Mouse (Mus musculus): ENCODE measurements around the gene Auts2.
A peak's percentile ranks its signal among the peaks of the same experiment; 100 is the strongest.

Gene Auts2

GRCm38 (mm10) chr5:131922118-131922517 is 621.0 kb downstream of the Auts2 start:
- no peak for DNase-seq (ENCODE audit: low spot score in 2 of 2)

DNA sequence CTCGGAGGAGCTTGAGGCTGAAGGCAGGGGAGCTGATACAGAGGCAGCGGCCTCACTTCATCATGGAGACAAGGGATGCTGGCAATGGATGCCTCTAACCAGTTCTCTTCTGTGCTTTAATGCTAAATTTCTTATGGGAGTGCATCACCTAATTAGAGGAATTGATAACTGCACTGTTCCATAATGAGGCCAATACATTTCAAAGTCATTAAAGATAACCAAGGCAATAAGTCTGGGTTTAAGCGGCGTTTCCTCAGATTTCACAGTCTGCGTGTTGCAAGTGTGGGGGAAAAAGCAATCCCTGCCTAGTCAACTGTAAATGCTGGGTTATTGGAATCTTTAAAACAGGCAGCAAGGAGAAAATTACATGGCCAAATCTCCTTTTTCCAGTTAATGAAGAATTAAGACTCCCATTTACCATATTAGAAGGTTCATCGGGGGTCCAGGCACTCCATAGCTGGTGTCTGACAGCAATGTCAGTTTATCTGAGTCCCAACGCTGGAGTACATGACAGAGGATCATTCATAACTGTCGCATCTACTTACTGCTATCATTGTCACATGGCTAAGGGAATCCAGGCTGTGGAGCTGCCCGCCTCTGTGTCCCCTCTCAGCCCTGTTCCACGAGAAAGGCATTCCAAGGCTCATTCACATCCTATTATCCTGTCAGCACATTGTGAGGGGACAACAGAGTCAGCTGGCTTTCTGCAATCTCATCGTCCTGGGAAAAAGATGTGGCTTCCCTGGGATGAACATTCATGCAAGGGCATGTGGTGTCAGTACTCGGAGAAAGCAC is 623.0 kb downstream of the Auts2 start:
- no peak for DNase-seq (ENCODE audit: low spot score in 2 of 2)

DNA sequence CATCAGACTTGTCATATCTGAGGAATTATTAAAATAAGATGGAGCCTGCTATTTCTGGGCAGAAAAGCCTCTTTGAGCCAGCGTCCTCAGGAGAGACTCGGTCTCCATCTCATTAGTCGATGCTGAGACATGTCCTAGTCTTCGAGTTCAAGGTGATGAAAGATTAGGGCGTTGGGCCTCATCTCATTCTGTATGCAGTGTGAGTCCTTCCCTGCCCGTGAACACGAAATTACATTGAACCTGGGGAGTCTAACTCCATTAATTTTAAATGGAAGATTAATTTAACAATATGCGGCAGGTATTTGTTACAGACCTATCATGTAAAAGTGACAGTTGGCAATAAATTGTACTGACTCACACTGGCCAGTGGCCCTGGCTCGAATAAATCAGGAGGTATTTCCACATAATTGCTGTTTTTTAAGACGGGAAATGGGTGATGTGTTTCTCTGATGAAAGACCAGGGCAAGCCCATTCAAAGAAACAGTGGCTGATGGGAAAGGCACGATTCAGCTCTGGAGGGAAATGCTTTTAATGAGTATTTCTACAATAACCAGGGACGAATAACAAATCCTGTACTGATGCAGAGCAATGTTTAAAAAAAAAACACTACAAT is 626.2 kb downstream of the Auts2 start:
- DNase-seq (ENCODE audit: low spot score in 2 of 2), result no peak

DNA sequence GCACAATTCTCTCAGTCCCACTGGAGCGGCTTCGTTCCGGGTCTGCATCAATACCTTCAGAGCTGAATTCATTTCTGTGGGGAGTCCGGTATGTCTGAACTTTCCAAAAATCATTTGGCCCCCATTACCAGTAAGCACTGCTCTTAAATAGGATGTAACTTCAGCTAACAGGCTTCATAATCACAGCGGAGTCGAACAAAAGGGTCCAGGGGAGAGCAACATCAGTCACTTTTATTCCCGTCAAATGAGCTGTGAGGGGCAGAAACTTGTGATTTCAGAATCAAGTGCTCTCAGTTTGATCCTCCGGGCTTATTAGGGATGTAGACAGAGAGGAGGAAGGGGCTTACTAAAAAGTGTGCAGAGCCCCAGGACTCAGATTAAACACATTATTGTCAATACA is 629.6 kb downstream of the Auts2 start:
- DNase-seq (ENCODE audit: low spot score in 2 of 2), result no peak

GRCm38 (mm10) chr5:131912983-131913382 is 630.2 kb downstream of the Auts2 start:
- DNase-seq (ENCODE audit: low spot score in 2 of 2), result no peak

GRCm38 (mm10) chr5:131906313-131906712 is 636.8 kb downstream of the Auts2 start:
- DNase-seq (ENCODE audit: low spot score in 2 of 2), result no peak

DNA sequence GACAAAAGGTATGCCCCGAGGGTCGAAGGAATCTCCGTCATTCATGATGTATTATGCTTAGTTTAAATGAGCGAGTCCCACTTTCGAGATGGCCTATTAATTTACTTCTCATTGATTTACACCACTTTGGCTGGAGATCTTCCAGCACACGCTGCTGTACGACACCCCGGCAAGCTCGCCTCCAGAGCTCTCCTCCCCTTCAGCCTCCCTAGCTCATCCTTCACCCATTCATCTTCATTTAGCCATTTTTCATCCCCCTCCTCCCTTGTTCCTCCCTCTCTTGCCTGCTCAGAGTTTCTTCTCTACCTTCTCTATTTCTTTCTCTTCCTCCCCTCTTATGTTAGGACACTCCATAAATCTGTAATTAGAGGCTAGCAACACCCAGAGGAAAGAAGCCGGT is 638.7 kb downstream of the Auts2 start:
- no peak for DNase-seq (ENCODE audit: low spot score in 2 of 2)

DNA sequence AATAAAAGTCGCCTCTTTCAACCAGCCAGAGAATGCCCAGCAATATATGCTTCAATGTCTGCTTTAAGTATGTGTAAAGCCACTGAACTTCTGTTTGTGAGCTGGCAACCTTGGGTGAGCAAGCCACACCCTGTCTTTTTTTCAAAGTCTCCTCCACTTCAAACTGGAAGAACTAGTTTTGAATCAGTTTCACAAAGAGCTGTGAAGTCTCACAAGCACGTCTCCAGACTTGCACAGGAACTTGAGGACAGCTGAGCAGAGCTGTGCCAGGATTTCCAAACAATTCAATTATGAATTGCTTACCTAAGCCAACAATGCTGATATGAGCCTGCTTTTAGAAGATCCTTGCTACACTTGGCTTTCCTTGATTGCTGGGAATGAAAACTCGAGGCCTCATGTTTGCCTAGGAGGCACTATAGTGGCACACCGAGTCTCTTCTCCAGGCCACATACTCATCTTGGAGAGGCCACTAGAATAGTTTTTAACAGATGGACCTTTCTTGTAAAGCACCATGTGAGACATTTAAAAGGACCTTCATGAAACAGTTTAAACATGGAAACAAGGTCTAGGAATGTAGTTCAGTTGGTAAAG is 645.0 kb downstream of the Auts2 start:
- no peak for DNase-seq (ENCODE audit: low spot score in 2 of 2)

DNA sequence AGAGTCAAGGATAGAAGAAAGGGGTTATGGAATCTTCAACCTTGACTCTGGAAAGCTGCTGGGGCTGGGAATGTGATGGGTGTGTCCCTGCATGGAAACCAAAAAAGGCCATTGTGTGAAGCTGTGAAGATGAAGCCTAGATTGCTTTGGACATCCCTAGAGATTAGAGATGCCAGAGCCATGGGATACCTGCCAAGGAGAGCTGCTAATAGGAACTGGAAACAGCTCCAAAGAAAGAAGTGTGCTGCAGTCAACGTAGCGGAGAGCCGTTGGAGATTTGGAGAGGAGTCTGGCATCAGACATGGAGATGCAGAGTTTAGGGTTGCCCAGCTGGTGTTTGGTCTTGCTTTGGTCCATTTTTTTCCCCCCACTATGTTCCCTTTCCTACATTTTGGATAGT is 656.5 kb downstream of the Auts2 start:
- no peak for DNase-seq (ENCODE audit: low spot score in 2 of 2)

DNA sequence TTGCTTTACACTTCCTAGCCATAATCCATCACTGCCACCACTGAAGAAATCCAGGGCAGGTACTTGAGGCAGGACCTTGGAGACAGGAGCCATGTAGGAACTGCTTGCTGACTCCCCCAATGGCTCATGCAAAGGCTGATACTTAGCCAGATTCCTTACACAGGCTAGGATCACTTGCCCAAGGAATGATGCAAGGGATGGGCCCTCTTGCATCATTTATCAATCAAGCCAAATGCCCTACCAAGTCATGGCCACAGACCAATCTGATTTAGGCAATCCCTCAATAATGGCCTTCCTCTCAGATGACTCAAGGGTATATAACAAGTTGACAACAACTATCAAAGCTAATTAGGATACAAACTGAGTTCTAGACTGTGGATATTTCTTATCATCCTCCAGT is 666.6 kb downstream of the Auts2 start:
- no peak for DNase-seq (ENCODE audit: low spot score in 2 of 2)

- no peak for DNase-seq (ENCODE audit: low spot score in 2 of 2)
Measured at GRCm38 (mm10) chr5:131875976-131876375, 667.2 kb downstream of the Auts2 start.

DNA sequence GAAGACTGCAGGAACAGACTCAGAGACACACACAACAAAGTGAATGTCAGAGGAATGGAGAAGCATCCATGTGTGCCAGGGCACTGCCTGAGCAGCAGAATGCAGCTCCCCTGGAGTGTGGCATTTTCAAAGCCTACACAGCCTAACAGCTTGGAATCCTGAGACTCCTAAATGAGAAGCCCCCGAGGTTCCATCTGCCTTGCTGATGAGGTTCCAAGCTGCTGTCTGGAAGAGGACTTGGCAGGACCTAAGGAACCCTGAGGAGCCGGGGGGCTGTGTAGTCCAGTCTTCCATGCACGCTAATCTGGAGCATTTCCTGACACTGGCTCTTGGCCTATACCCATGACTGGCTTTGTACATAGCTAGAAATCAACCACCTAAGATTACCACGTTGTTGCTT is 670.0 kb downstream of the Auts2 start:
- peak in 1 of 2 experiments; percentile 14 for DNase-seq (ENCODE audit: low spot score in 2 of 2)

GRCm38 (mm10) chr5:131869711-131870499 is 673.2 kb downstream of the Auts2 start:
- no peak for DNase-seq (ENCODE audit: low spot score in 2 of 2)

DNA sequence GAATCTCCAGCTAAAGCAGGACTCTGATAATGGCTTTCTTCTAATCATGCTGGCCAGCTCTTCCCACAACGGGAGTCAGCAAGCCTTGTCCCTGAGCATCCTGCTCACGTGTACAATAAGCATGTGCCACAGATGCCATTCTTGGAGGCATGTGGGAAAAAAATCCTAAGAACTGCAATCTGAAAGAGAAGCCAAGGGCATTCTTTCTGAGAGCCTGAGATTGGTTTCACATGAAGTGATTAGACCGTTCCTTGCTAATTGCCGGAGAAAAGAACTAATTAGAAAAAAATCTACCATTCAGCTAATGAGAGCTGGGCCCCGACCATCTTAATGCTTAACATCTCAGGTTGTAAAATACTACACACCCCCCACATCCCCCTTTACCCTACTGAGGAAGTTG is 677.9 kb downstream of the Auts2 start:
- no peak for DNase-seq (ENCODE audit: low spot score in 2 of 2)

- no peak for DNase-seq (ENCODE audit: low spot score in 2 of 2)
Measured at GRCm38 (mm10) chr5:131857976-131858375, 685.2 kb downstream of the Auts2 start.

DNA sequence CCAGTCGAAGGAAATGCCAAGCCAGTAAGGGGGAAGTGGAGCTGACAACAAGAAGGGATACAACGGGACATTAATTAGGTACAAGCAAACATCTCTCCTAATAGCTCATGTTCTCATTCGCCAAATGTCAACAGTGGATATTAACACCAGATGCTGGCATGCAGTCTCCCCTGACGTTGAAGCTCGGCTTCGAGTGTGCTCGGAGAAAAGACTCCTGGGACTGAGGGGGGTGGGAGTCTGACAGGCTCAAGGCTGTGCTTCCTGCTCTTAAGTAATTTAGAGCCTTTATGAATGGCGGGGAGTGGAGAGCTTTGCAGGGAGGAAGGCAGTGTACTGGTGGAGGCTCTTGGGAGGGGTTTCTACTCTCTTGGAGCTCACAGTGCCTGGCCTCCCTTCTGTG is 687.8 kb downstream of the Auts2 start:
- DNase-seq (ENCODE audit: low spot score in 2 of 2), result no peak

DNA sequence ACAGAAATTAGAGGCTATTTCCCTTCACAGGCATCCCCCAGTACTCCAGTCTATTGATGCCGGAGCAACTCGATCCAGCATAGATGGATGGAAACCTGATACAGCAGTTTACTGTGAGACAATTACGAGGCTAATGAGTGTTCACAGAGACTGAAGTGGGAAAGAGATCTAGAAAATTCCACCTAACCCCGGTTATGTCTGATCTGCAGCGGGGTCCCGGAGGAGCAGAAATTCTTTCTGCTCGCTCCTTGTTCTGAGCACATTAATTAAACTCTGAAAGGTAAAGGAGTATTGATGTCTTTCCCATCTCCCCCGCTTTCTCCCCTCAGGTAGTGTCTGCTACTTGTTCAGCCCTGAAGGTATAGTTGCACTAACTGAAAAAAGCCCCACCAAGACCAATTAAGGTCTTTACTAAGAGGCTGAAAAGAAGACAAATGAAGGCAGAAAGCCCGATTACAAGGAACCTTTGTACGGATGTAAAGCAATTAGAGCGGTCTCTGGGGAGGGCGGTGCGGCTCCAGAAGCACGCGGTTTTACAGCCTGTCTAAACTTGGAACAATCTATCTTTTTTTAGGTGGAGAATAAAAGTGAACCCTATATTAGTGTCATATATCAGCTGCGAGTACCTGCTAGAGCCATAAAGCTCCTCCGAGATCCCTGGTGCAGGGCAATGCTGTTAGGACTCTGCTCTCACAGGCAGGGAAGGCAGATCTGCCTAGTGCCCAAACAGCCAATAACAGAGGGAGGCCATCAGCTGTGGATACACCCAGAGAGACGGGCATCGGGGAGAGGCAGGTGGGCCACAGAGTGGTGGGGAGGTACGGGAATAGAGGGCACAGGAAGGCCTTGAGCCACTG is 691.3 kb downstream of the Auts2 start:
- no peak for DNase-seq (ENCODE audit: low spot score in 2 of 2)

DNA sequence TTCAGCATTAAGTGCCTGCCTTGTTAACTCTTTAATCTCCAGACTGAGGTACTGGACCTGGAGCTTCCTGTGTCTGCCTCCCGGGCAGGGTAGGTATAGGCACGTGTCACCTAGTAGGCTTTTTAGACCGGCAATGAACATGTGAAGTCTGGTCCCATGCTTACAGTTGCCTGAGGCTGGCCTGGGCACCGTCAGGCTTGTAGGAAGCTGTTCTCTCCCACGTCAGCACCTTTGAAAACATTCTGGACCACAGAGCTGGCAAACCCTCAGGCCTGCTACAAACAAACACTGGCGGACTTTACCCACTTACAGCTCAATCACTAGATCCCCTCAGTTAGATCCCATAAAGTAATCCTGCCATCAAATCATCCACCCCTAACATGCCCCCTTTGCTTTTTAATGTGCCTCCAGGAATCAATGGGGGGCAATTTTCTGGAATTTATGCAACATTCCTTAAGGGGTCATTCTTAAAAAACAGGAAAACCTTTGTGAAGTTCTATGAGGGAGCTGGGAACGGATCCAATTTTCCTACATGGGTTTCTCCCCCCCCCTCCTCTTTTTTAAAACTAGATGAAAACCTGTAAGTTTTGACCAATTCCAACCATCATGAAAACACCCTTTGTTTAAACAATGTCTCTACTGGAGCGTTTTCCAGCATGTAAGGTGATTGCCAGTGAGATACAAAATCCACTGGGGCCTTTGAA is 692.4 kb downstream of the Auts2 start:
- no peak for DNase-seq (ENCODE audit: low spot score in 2 of 2)

- no peak for DNase-seq (ENCODE audit: low spot score in 2 of 2)
Measured at GRCm38 (mm10) chr5:131849644-131850043, 693.5 kb downstream of the Auts2 start.

GRCm38 (mm10) chr5:131844519-131844800 is 698.7 kb downstream of the Auts2 start:
- DNase-seq (ENCODE audit: low spot score in 2 of 2), result no peak

Data from frontal cortex, postnatal 10 days (tissue).